25 mouse cellular contexts compared by ENCODE assay signal in the genomic region with DNA sequence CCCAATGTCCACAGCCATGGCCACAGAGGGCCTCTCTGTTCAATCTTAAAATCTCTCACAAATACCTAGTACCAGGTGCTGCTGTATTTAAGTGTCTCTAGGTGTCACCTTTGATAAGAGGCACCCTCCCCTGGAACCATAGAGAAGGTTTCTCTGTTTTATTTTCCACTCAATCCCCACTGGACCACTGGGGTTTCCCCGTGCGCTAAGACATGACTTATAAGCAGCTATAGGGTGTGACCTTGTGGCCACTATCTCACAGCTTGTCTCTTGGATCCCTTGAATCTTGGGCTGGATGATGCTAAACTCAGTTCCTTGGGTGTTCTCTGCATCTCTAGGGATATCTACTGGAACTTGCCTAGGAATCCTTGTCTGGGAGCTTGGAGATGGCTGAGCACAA. TPM values are rescaled to one million over a fixed set of nuclear protein-coding genes. Genes with fewer than 3 reads are reported as not detected.
DNase-seq lines count a peak whose midpoint lies in the region; ATAC-seq lines count a peak whose summit lies in the region.
"Had no signal": no experiment of that assay in that cellular context is flagged by ENCODE, and none has a peak within 500 bp of the region (broad histone marks: within the 10 kb centered on the region; RNA-seq: fewer than 3 reads in every experiment).

No protein-coding gene starts in this region.

- peaks cover 13% of the 10 kb centered on the region; the same call in 1 of the 2 replicates for H3K36me3 ChIP-seq in limb, embryonic 12.5 days
- H3K36me3 ChIP-seq in limb, embryonic 10.5 days: peaks cover 2% of the 10 kb centered on the region; the same call in 1 of the 2 replicates
- no peaks in the 10 kb centered on the region for H3K36me3 ChIP-seq in neural tube, embryonic 13.5 days
- no peaks in the 10 kb centered on the region for H3K36me3 ChIP-seq in neural tube, embryonic 15.5 days
- H3K36me3 ChIP-seq in embryonic facial prominence, embryonic 13.5 days: no peaks in the 10 kb centered on the region
- no peaks in the 10 kb centered on the region for H3K36me3 ChIP-seq in limb, embryonic 15.5 days
- no peaks in the 10 kb centered on the region for H3K36me3 ChIP-seq in forebrain, embryonic 11.5 days (ENCODE audit: control insufficient read depth, insufficient read depth, low read length)
- H3K36me3 ChIP-seq: heart, embryonic 10.5 days; kidney, embryonic 15.5 days had no signal

- no peaks in the 10 kb centered on the region for H3K27me3 ChIP-seq in limb, embryonic 12.5 days
- 0 out of 2 replicates have a peak, but pooled peaks cover 9% of the 10 kb centered on the region for H3K27me3 ChIP-seq in limb, embryonic 10.5 days (ENCODE audit: low read depth, poor library complexity, severe bottlenecking)
- H3K27me3 ChIP-seq in neural tube, embryonic 13.5 days: peaks cover 27% of the 10 kb centered on the region
- peaks cover 17% of the 10 kb centered on the region for H3K27me3 ChIP-seq in neural tube, embryonic 15.5 days (replicated peaks)
- H3K27me3 ChIP-seq in embryonic facial prominence, embryonic 13.5 days: no peaks in the 10 kb centered on the region
- no peaks in the 10 kb centered on the region for H3K27me3 ChIP-seq in limb, embryonic 15.5 days
- H3K27me3 ChIP-seq in forebrain, embryonic 11.5 days (ENCODE audit: control insufficient read depth, insufficient read depth, low read length): peaks cover 2% of the 10 kb centered on the region; the same call in 1 of the 2 replicates

- no peak overlapping the region for H3K27ac ChIP-seq in limb, embryonic 12.5 days
- no peak overlapping the region for H3K27ac ChIP-seq in limb, embryonic 10.5 days
- H3K27ac ChIP-seq in neural tube, embryonic 13.5 days (replicated peaks): no peak overlapping the region
- H3K27ac ChIP-seq in neural tube, embryonic 15.5 days (replicated peaks): no peak overlapping the region
- H3K27ac ChIP-seq in embryonic facial prominence, embryonic 13.5 days: no peak overlapping the region
- no peak overlapping the region for H3K27ac ChIP-seq in limb, embryonic 15.5 days
- no peak overlapping the region for H3K27ac ChIP-seq in forebrain, embryonic 11.5 days (ENCODE audit: low read depth, low read length)
- H3K27ac ChIP-seq: heart, embryonic 10.5 days; hindbrain, embryonic 14.5 days; kidney, embryonic 15.5 days; liver, embryonic 14.5 days had no signal

- peak overlapping the region; percentile 69 for H3K4me2 ChIP-seq in limb, embryonic 12.5 days
- 0 out of 2 replicates have a peak overlapping the region, but pooled peaks have one; percentile 71 for H3K4me2 ChIP-seq in neural tube, embryonic 13.5 days
- no peak overlapping the region for H3K4me2 ChIP-seq in neural tube, embryonic 15.5 days
- H3K4me2 ChIP-seq in embryonic facial prominence, embryonic 13.5 days: peak overlapping the region; percentile 93
- H3K4me2 ChIP-seq in limb, embryonic 15.5 days: 0 out of 2 replicates have a peak overlapping the region, but pooled peaks have one; percentile 93
- H3K4me2 ChIP-seq in forebrain, embryonic 11.5 days (ENCODE audit: low read depth, low read length, severe bottlenecking): no peak overlapping the region

- peak overlapping the region; percentile 58; the same call in 1 of the 2 replicates for H3K4me3 ChIP-seq in limb, embryonic 12.5 days (replicated peaks)
- no peak overlapping the region for H3K4me3 ChIP-seq in limb, embryonic 10.5 days
- H3K4me3 ChIP-seq in neural tube, embryonic 13.5 days: no peak overlapping the region
- no peak overlapping the region for H3K4me3 ChIP-seq in neural tube, embryonic 15.5 days (replicated peaks)
- H3K4me3 ChIP-seq in embryonic facial prominence, embryonic 13.5 days: no peak overlapping the region
- H3K4me3 ChIP-seq in limb, embryonic 15.5 days: peak overlapping the region; percentile 55; the same call in 1 of the 2 replicates
- H3K4me3 ChIP-seq in forebrain, embryonic 11.5 days (ENCODE audit: low read depth, low read length): no peak overlapping the region
- H3K4me3 ChIP-seq: kidney, embryonic 15.5 days had no signal

- H3K4me1 ChIP-seq in limb, embryonic 12.5 days (replicated peaks): peaks cover 54% of the 10 kb centered on the region
- peaks cover 26% of the 10 kb centered on the region for H3K4me1 ChIP-seq in limb, embryonic 10.5 days
- H3K4me1 ChIP-seq in neural tube, embryonic 13.5 days (replicated peaks): peaks cover 8% of the 10 kb centered on the region
- H3K4me1 ChIP-seq in neural tube, embryonic 15.5 days: peaks cover 7% of the 10 kb centered on the region
- H3K4me1 ChIP-seq in embryonic facial prominence, embryonic 13.5 days: peaks cover 29% of the 10 kb centered on the region
- peaks cover 29% of the 10 kb centered on the region for H3K4me1 ChIP-seq in limb, embryonic 15.5 days
- H3K4me1 ChIP-seq in forebrain, embryonic 11.5 days (replicated peaks; ENCODE audit: control insufficient read depth, insufficient read depth, low read length): peaks cover 2% of the 10 kb centered on the region; the same call in 1 of the 2 replicates

- no peaks in the 10 kb centered on the region for H3K9me3 ChIP-seq in limb, embryonic 12.5 days
- no peaks in the 10 kb centered on the region for H3K9me3 ChIP-seq in limb, embryonic 10.5 days (replicated peaks)
- H3K9me3 ChIP-seq in neural tube, embryonic 13.5 days: no peaks in the 10 kb centered on the region
- no peaks in the 10 kb centered on the region for H3K9me3 ChIP-seq in neural tube, embryonic 15.5 days (replicated peaks)
- no peaks in the 10 kb centered on the region for H3K9me3 ChIP-seq in embryonic facial prominence, embryonic 13.5 days
- no peaks in the 10 kb centered on the region for H3K9me3 ChIP-seq in limb, embryonic 15.5 days
- H3K9me3 ChIP-seq in forebrain, embryonic 11.5 days (ENCODE audit: control insufficient read depth, low read length): no peaks in the 10 kb centered on the region
- H3K9me3 ChIP-seq: heart, embryonic 10.5 days; kidney, embryonic 15.5 days had no signal

- no peak for DNase-seq in limb, embryonic 10.5 days (ENCODE audit: low spot score)
- no peak for DNase-seq in layer of hippocampus, postnatal 14 days (ENCODE audit: low spot score in 2 of 2)
- DNase-seq in forebrain, embryonic 11.5 days (ENCODE audit: low spot score): no peak
- DNase-seq: adrenal gland, adult 2 months; cerebellum, adult 11-12 months; cerebellum, postnatal 14 days; heart, postnatal 4 days; kidney, adult 11 months; kidney, postnatal 36 days; lung, postnatal 14 days; midbrain, embryonic 14.5 days; right cerebral cortex, adult 18-20 months had no signal

- no peak overlapping the region for H3K9ac ChIP-seq in limb, embryonic 12.5 days (replicated peaks)
- no peak overlapping the region for H3K9ac ChIP-seq in neural tube, embryonic 13.5 days
- no peak overlapping the region for H3K9ac ChIP-seq in neural tube, embryonic 15.5 days (replicated peaks)
- H3K9ac ChIP-seq in embryonic facial prominence, embryonic 13.5 days: no peak overlapping the region
- H3K9ac ChIP-seq in limb, embryonic 15.5 days: no peak overlapping the region
- H3K9ac ChIP-seq in forebrain, embryonic 11.5 days (ENCODE audit: low read length): no peak overlapping the region
- H3K9ac ChIP-seq: hindbrain, embryonic 14.5 days; kidney, embryonic 15.5 days; liver, embryonic 14.5 days had no signal

- ATAC-seq in limb, embryonic 12.5 days (ENCODE audit: insufficient number of reproducible peaks, insufficient read depth, low FRiP score, low TSS enrichment, low read depth): no peak
- no peak for ATAC-seq in neural tube, embryonic 13.5 days (ENCODE audit: low read depth)
- no peak for ATAC-seq in neural tube, embryonic 15.5 days (ENCODE audit: low FRiP score)
- no peak for ATAC-seq in embryonic facial prominence, embryonic 13.5 days (ENCODE audit: insufficient number of reproducible peaks, insufficient read depth, low FRiP score, low TSS enrichment, low read depth)
- ATAC-seq in limb, embryonic 15.5 days (ENCODE audit: insufficient number of reproducible peaks, low FRiP score, low TSS enrichment, low read depth): no peak
- ATAC-seq in forebrain, embryonic 11.5 days (replicated peaks; ENCODE audit: low FRiP score): no peak
- ATAC-seq: forebrain, embryonic 16.5 days had no signal

- WGBS in limb, embryonic 12.5 days: 94% methylated on average over 2 of the region's 2 CpGs
- 93% methylated on average over 2 of the region's 2 CpGs for WGBS in limb, embryonic 10.5 days
- 87% methylated on average over 2 of the region's 2 CpGs for WGBS in neural tube, embryonic 13.5 days
- WGBS in neural tube, embryonic 15.5 days: 94% methylated on average over 2 of the region's 2 CpGs
- WGBS in embryonic facial prominence, embryonic 13.5 days: 92% methylated on average over 2 of the region's 2 CpGs
- WGBS in limb, embryonic 15.5 days: 90% methylated on average over 2 of the region's 2 CpGs
- WGBS in forebrain, embryonic 11.5 days: 94% methylated on average over 2 of the region's 2 CpGs

RNA-seq across cellular contexts. Expression of gene Edn3, which starts 1.9 kb away (rescaled TPM):
- 22.8 and 24.4 TPM in 2 replicates for polyA plus RNA-seq in limb, embryonic 12.5 days (2016; fragmentation: Nextera tagmentation; extraction: Ambion mirVana)
- 8.4 and 19.2 TPM in 2 replicates for polyA plus RNA-seq in limb, embryonic 10.5 days (2016; fragmentation: Nextera tagmentation; extraction: Ambion mirVana)
- polyA plus RNA-seq in neural tube, embryonic 13.5 days (2015; fragmentation: Nextera tagmentation; extraction: Ambion mirVana): 6.0 and 7.8 TPM in 2 replicates
- polyA plus RNA-seq in neural tube, embryonic 15.5 days (2015; fragmentation: Nextera tagmentation; extraction: Ambion mirVana): 4.7 and 11.0 TPM in 2 replicates
- polyA plus RNA-seq in embryonic facial prominence, embryonic 13.5 days (2015; fragmentation: Nextera tagmentation; extraction: Ambion mirVana): 14.4 and 15.6 TPM in 2 replicates
- polyA plus RNA-seq in limb, embryonic 15.5 days (2015; fragmentation: Nextera tagmentation; extraction: Ambion mirVana): 19.8 and 20.7 TPM in 2 replicates
- 1 to 10 TPM; 5.3 to 6.2 TPM for total RNA-seq in layer of hippocampus, postnatal 14 days (2021)
- polyA plus RNA-seq in forebrain, embryonic 11.5 days (2014; fragmentation: Nextera tagmentation; extraction: Ambion mirVana): 2.8 and 5.7 TPM in 2 replicates
- total RNA-seq: granulocyte monocyte progenitor cell, adult 5-6 weeks; megakaryocyte-erythroid progenitor cell, adult 5-6 weeks; MEL had no signal

Comparison
In these comparisons a context has a peak if more than half of its experiments do, and no peak if none do; other contexts are left out.
1. H3K4me2 ChIP-seq: peak in limb, embryonic 12.5 days (single experiment), neural tube, embryonic 13.5 days (single experiment), embryonic facial prominence, embryonic 13.5 days (single experiment) and limb, embryonic 15.5 days (single experiment); none in neural tube, embryonic 15.5 days (single experiment) and forebrain, embryonic 11.5 days (single experiment).
2. H3K4me3 ChIP-seq: peak in limb, embryonic 12.5 days (single experiment) and limb, embryonic 15.5 days (single experiment); none in limb, embryonic 10.5 days (single experiment), neural tube, embryonic 13.5 days (single experiment), neural tube, embryonic 15.5 days (single experiment), embryonic facial prominence, embryonic 13.5 days (single experiment) and forebrain, embryonic 11.5 days (single experiment).